Comparison of ENCODE assay signal across 19 mouse cellular contexts in genomic region chr14:123027876-123028275, GRCm38 (mm10). TPM values are rescaled to one million over a fixed set of nuclear protein-coding genes. Genes with fewer than 3 reads are reported as not detected.
DNase-seq lines count a peak whose midpoint lies in the region; ATAC-seq and TF ChIP-seq lines count a peak whose summit lies in the region.
"Had no signal": no experiment of that assay in that cellular context is flagged by ENCODE, and none has a peak within 500 bp of the region (broad histone marks: within the 10 kb centered on the region; RNA-seq: fewer than 3 reads in every experiment).

No protein-coding gene starts in this region.

- H3K36me3 ChIP-seq in limb, embryonic 11.5 days (ENCODE audit: control insufficient read depth, insufficient read depth, low read length) = no peaks in the 10 kb centered on the region
- H3K36me3 ChIP-seq in limb, embryonic 10.5 days = no peaks in the 10 kb centered on the region
- no peaks in the 10 kb centered on the region for H3K36me3 ChIP-seq in kidney, postnatal 0 days (ENCODE audit: insufficient read depth, low read length)
- H3K36me3 ChIP-seq: embryonic facial prominence, embryonic 15.5 days; G1E had no signal

- DNase-seq in adrenal gland, adult 8-10 months = peak; percentile 10
- no peak for DNase-seq in adrenal gland, adult 18-20 months (ENCODE audit: low spot score in 2 of 2)
- DNase-seq in limb, embryonic 11.5 days (ENCODE audit: low spot score) = no peak
- DNase-seq in limb, embryonic 10.5 days (ENCODE audit: low spot score) = no peak
- peak; percentile 15 to 25 for DNase-seq in adrenal gland, postnatal 36 days
- DNase-seq in kidney, postnatal 0 days (ENCODE audit: low spot score) = peak; percentile 11
- DNase-seq in left cerebral cortex, adult 8-10 months (ENCODE audit: low spot score in 2 of 2) = no peak
- DNase-seq in left cerebral cortex, postnatal 36 days (ENCODE audit: low spot score in 2 of 2) = no peak
- DNase-seq: cerebellum, adult 8-10 months; forebrain, postnatal 0 days; gastrocnemius, postnatal 36 days; liver; right cerebral cortex, adult 18-20 months; thymus, postnatal 25 days had no signal

- H3K9ac ChIP-seq in limb, embryonic 11.5 days (ENCODE audit: low read length) = no peak overlapping the region
- H3K9ac ChIP-seq in kidney, postnatal 0 days (ENCODE audit: low read depth, low read length) = no peak overlapping the region
- H3K9ac ChIP-seq: embryonic facial prominence, embryonic 15.5 days; forebrain, postnatal 0 days had no signal

- no peak for TF ChIP-seq CTCF in kidney, postnatal 0 days (IDR thresholded peaks at IDR 0.05; ENCODE audit: low read depth)

- H3K27ac ChIP-seq in limb, embryonic 11.5 days (replicated peaks; ENCODE audit: low read depth, low read length) = no peak overlapping the region
- H3K27ac ChIP-seq in limb, embryonic 10.5 days = no peak overlapping the region
- no peak overlapping the region for H3K27ac ChIP-seq in kidney, postnatal 0 days
- H3K27ac ChIP-seq: embryonic facial prominence, embryonic 15.5 days had no signal

- H3K4me3 ChIP-seq in limb, embryonic 11.5 days (ENCODE audit: low read depth, low read length) = no peak overlapping the region
- no peak overlapping the region for H3K4me3 ChIP-seq in limb, embryonic 10.5 days
- no peak overlapping the region for H3K4me3 ChIP-seq in kidney, postnatal 0 days (replicated peaks; ENCODE audit: low read depth, low read length)
- H3K4me3 ChIP-seq: embryonic facial prominence, embryonic 15.5 days had no signal

- no peaks in the 10 kb centered on the region for H3K9me3 ChIP-seq in limb, embryonic 11.5 days (ENCODE audit: control insufficient read depth, low read length)
- H3K9me3 ChIP-seq in limb, embryonic 10.5 days (replicated peaks) = no peaks in the 10 kb centered on the region
- no peaks in the 10 kb centered on the region for H3K9me3 ChIP-seq in kidney, postnatal 0 days (replicated peaks; ENCODE audit: low read length)
- H3K9me3 ChIP-seq: embryonic facial prominence, embryonic 15.5 days; G1E had no signal

- ATAC-seq in limb, embryonic 11.5 days (ENCODE audit: insufficient number of reproducible peaks, low FRiP score, low TSS enrichment, low read depth) = 0 out of 2 replicates have a peak, but pooled peaks have one; percentile 44
- no peak for ATAC-seq in kidney, postnatal 0 days (replicated peaks; ENCODE audit: low FRiP score, low read depth)
- ATAC-seq: forebrain, postnatal 0 days; inflammation-experienced regulatory T-cells, adult 6 months; lung, postnatal 0 days; midbrain, embryonic 16.5 days had no signal

- no peaks in the 10 kb centered on the region for H3K27me3 ChIP-seq in limb, embryonic 11.5 days (ENCODE audit: control insufficient read depth, insufficient read depth, low read length)
- H3K27me3 ChIP-seq in limb, embryonic 10.5 days (ENCODE audit: low read depth, poor library complexity, severe bottlenecking) = no peaks in the 10 kb centered on the region
- no peaks in the 10 kb centered on the region for H3K27me3 ChIP-seq in kidney, postnatal 0 days (ENCODE audit: insufficient read depth, low read length)
- H3K27me3 ChIP-seq: embryonic facial prominence, embryonic 15.5 days had no signal

- WGBS in limb, embryonic 11.5 days = 79% methylated on average over 2 of the region's 2 CpGs
- 69% methylated on average over 2 of the region's 2 CpGs for WGBS in limb, embryonic 10.5 days
- 21% methylated on average over 2 of the region's 2 CpGs for WGBS in kidney, postnatal 0 days

- no peak overlapping the region for H3K4me2 ChIP-seq in limb, embryonic 11.5 days (ENCODE audit: low read depth, severe bottlenecking)
- no peak overlapping the region for H3K4me2 ChIP-seq in kidney, postnatal 0 days (ENCODE audit: low read length)
- H3K4me2 ChIP-seq: embryonic facial prominence, embryonic 15.5 days had no signal

- H3K4me1 ChIP-seq in limb, embryonic 11.5 days (ENCODE audit: control insufficient read depth, insufficient read depth, low read length) = no peaks in the 10 kb centered on the region
- H3K4me1 ChIP-seq in limb, embryonic 10.5 days = no peaks in the 10 kb centered on the region
- H3K4me1 ChIP-seq in kidney, postnatal 0 days (replicated peaks; ENCODE audit: insufficient read depth, low read length) = no peaks in the 10 kb centered on the region
- H3K4me1 ChIP-seq: embryonic facial prominence, embryonic 15.5 days had no signal

- intact Hi-C loops in left cerebral cortex, postnatal 36 days (cut with DNase I) = no loop called here

RNA-seq across cellular contexts. Expression of gene Tmtc4, which starts 44.0 kb away (rescaled TPM):
- 10 to 100 TPM; 16.6 to 24.2 (median 18.6) TPM for total RNA-seq in adrenal gland, adult 8-10 months (2022)
- total RNA-seq in adrenal gland, adult 18-20 months (2021) = 10 to 100 TPM; 16.2 to 17.4 TPM
- 31.7 and 36.3 TPM in 2 replicates for polyA plus RNA-seq in limb, embryonic 11.5 days (2014; fragmentation: Nextera tagmentation; extraction: Ambion mirVana)
- 21.2 and 31.1 TPM in 2 replicates for polyA plus RNA-seq in limb, embryonic 10.5 days (2016; fragmentation: Nextera tagmentation; extraction: Ambion mirVana)
- 10 to 100 TPM in 1 of 2 experiments, 1 to 10 TPM in 1; 9.1 to 21.6 TPM for total RNA-seq in adrenal gland, postnatal 36 days (2021)
- polyA plus RNA-seq in kidney, postnatal 0 days (2015; fragmentation: Nextera tagmentation; extraction: Ambion mirVana) = 25.8 and 28.4 TPM in 2 replicates
- total RNA-seq in left cerebral cortex, adult 8-10 months (2022) = 10 to 100 TPM; 13.1 to 24.7 (median 20.6) TPM
- total RNA-seq in left cerebral cortex, postnatal 36 days (2021) = 10 to 100 TPM; 22.2 to 23.6 TPM

Comparison
In these comparisons a context has a peak if more than half of its experiments do, and no peak if none do; other contexts are left out.
1. DNase-seq: peak in adrenal gland, adult 8-10 months (single experiment), adrenal gland, postnatal 36 days (2 of 2) and kidney, postnatal 0 days (single experiment); none in adrenal gland, adult 18-20 months (0 of 2), limb, embryonic 11.5 days (single experiment), limb, embryonic 10.5 days (single experiment), left cerebral cortex, adult 8-10 months (0 of 2) and left cerebral cortex, postnatal 36 days (0 of 2).